Mouse (Mus musculus): ENCODE measurements at regions not wholly inside any gene's neighbourhood (a gene's known extent, or its start where the extent isn't known, plus 50 kb on each side); places are given as distances from the start of the nearest gene placed in this dataset.

GRCm38 (mm10) chr1:157036779-157037178, 71.7 kb downstream of the Tex35 start:
- no peak for TF ChIP-seq CTCF (IDR thresholded peaks at IDR 0.05; ENCODE audit: low read depth)
- TF ChIP-seq EP300 (optimal IDR thresholded peaks at IDR 0.05) = no peak

Data from stomach, postnatal 0 days (tissue).